Mouse (Mus musculus) embryonic facial prominence, embryonic 12.5 days (tissue): Measurements from ENCODE around the gene B3gnt2. TPM values are rescaled to one million over a fixed set of nuclear protein-coding genes. Genes with fewer than 3 reads are reported as not detected.

Source experiments
- ATAC-seq: fragments of 200-750 bp; cut with Nextera tagmentation; 2 replicates; pipeline ENCODE4 v1.8.0; 2017; ENCODE audit not compliant: insufficient number of reproducible peaks, insufficient read depth, low FRiP score, low TSS enrichment
- H3K27ac ChIP-seq: fragments of 300-500 bp; sonication (generic); 2 replicates; pipeline ENCODE4 v1.5.1; 2016; ENCODE audit warnings: mild to moderate bottlenecking
- H3K27me3 ChIP-seq: fragments of 300-500 bp; sonication (generic); 2 replicates; pipeline ENCODE4 v1.6.1; 2016; ENCODE audit warnings: mild to moderate bottlenecking, moderate library complexity
- H3K36me3 ChIP-seq: fragments of 300-500 bp; sonication (generic); 2 replicates; pipeline ENCODE4 v1.6.1; 2016; ENCODE audit warnings: mild to moderate bottlenecking
- H3K4me1 ChIP-seq: fragments of 300-500 bp; sonication (generic); 2 replicates; pipeline ENCODE4 v1.6.1; 2016
- H3K4me2 ChIP-seq: fragments of 300-500 bp; sonication (generic); replicated peaks from 2 replicates; pipeline ENCODE4 v1.6.1; 2016; ENCODE audit warnings: mild to moderate bottlenecking, moderate library complexity
- H3K4me3 ChIP-seq: fragments of 300-500 bp; sonication (generic); 2 replicates; pipeline ENCODE4 v1.5.1; 2016; ENCODE audit warnings: mild to moderate bottlenecking
- H3K9ac ChIP-seq: fragments of 300-500 bp; sonication (generic); 2 replicates; pipeline ENCODE4 v1.6.1; 2016; ENCODE audit warnings: mild to moderate bottlenecking, moderate library complexity
- H3K9me3 ChIP-seq: fragments of 300-500 bp; sonication (generic); 2 replicates; pipeline ENCODE4 v1.6.1; 2016; ENCODE audit warnings: mild to moderate bottlenecking, moderate library complexity
- WGBS: fragments of 180-500 bp; shearing (Covaris S2); methylation state at CpG from one replicate; pipeline ENCODE4 v1.1.7; 2016; 5-methylcytosine and 5-hydroxymethylcytosine counted together
- polyA plus RNA-seq: library from polyadenylated mRNA; unstranded; fragments of >200 nt; fragmentation: Nextera tagmentation; extraction: Ambion mirVana; gene quantifications from 2 replicates; pipeline ENCODE4 v1.2.1, GENCODE M21; 2016

B3gnt2 gene
- polyA plus RNA-seq, 1 experiment from 2014 or later = 6.4 TPM

DNA sequence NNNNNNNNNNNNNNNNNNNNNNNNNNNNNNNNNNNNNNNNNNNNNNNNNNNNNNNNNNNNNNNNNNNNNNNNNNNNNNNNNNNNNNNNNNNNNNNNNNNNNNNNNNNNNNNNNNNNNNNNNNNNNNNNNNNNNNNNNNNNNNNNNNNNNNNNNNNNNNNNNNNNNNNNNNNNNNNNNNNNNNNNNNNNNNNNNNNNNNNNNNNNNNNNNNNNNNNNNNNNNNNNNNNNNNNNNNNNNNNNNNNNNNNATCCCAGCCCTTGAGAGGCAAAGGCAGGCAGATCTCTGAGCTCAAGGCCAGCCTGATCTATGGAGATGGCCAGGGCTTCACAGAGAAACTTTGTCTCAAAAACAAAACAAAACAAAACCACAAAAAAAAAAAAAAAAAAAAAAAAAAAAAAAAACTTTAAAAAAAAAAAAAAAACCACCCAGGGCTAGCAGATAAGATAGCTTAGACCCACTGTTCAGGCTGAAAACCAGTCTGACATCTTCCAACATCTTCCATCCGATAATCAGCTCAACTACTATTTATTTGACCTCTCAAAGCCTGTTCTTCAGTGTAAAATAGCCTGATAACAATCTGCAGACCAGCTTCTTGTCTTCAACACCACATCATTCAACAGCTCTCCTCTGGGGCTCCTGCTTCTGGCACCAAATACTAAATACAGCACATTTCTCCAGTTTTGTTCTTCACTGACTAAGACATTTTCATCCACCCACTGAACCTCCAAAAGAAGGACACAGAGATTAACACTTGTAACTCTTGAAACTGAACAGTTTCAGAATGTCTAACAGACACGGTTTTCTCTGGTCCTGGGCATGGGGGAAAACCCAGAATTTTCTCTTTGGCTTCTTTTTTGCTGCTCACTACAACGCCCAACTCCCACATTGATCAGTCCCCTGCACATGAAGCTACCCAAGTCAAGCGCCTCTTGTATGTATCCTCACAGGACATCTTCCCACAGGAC lies 15.7 kb downstream of the B3gnt2 start:
- 71% methylated on average over 4 of the region's 4 CpGs for WGBS

DNA sequence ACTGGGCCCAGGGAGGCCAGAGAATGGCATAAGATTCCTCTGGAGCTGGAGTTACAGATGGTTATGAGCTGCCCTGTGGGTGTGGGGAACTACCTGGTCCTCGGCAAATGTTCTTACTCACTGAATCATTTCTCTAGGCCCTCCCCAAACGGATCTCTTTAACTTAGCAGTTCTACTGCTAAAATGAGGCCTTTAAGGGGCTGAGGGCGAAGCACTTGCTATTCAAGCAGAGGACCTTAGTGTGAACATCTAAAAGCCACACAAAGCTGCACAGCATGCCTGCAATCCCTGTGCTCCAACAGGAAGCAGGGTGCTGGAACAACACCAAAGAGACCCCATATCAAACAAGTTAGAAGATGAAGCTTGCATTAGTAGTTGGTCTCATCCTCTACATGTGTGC lies 21.3 kb downstream of the B3gnt2 start:
- no peaks in the 10 kb centered on the region for H3K27me3 ChIP-seq
- H3K4me3 ChIP-seq = no peak overlapping the region
- 79% methylated on average over 3 of the region's 3 CpGs for WGBS
- H3K36me3 ChIP-seq = no peaks in the 10 kb centered on the region
- no peak for ATAC-seq
- no peak overlapping the region for H3K27ac ChIP-seq
- H3K9ac ChIP-seq = no peak overlapping the region
- no peaks in the 10 kb centered on the region for H3K9me3 ChIP-seq
- H3K4me2 ChIP-seq = no peak overlapping the region
- H3K4me1 ChIP-seq = no peaks in the 10 kb centered on the region

More for the DNA sequence above, 15.7 kb downstream of the B3gnt2 start:
- Histone ChIP-seq H3K9ac (no peak overlapping the region), H3K27me3 (no peaks in the 10 kb centered on the region), H3K36me3 (no peaks in the 10 kb centered on the region), H3K27ac (no peak overlapping the region), H3K4me1 (no peaks in the 10 kb centered on the region), H3K4me2 (no peak overlapping the region), H3K9me3 (no peaks in the 10 kb centered on the region), H3K4me3 (no peak overlapping the region)
- ATAC-seq = no peak

DNA sequence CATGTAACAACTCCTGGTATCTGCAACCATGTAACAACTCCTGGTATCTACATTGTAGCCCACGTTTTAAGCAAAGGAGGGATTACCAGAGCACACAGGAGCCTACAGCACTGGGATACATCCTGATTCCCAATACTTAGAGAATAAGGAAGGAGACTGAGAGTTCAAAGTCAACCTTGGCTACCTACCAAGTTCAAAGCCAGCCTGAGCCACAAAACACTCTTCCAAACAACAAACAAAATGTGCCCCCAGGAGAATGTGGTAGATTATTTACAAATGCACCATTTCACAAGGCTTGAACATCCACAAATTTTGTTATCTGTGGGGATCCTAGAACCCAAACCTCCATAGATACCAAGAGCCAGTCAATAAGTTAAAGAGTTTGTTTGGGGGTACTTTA lies 22.4 kb downstream of the B3gnt2 start:
- Histone ChIP-seq H3K27ac (no peak overlapping the region), H3K9me3 (no peaks in the 10 kb centered on the region), H3K4me1 (no peaks in the 10 kb centered on the region), H3K27me3 (no peaks in the 10 kb centered on the region), H3K4me3 (no peak overlapping the region), H3K4me2 (no peak overlapping the region), H3K9ac (no peak overlapping the region), H3K36me3 (no peaks in the 10 kb centered on the region)
- 68% methylated on average over 1 of the region's 1 CpGs for WGBS
- no peak for ATAC-seq

DNA sequence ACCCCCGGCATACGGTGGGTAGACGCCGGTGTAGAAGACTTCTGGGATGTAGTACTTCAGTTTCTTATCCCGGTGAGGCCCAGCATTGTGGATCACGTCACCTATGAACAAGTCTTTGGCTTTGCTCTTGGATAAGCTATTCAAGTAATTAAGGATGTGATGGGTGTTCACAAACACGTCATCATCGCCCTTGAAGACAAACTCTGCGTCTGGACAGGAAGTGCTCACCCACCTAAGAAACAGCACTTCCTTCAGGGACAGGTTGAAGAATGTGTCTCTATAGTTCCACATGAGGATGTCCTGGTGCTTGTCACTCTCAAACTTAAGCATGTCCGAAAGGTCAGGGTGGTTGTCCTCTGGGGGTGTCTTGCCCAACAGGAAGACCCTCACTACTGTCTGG lies 24.5 kb downstream of the B3gnt2 start:
- WGBS = 93% methylated on average over 10 of the region's 10 CpGs
- no peak overlapping the region for H3K9ac ChIP-seq
- ATAC-seq = no peak
- no peak overlapping the region for H3K27ac ChIP-seq
- no peak overlapping the region for H3K4me3 ChIP-seq
- no peaks in the 10 kb centered on the region for H3K4me1 ChIP-seq
- H3K9me3 ChIP-seq = no peaks in the 10 kb centered on the region
- no peaks in the 10 kb centered on the region for H3K36me3 ChIP-seq
- no peak overlapping the region for H3K4me2 ChIP-seq
- no peaks in the 10 kb centered on the region for H3K27me3 ChIP-seq

DNA sequence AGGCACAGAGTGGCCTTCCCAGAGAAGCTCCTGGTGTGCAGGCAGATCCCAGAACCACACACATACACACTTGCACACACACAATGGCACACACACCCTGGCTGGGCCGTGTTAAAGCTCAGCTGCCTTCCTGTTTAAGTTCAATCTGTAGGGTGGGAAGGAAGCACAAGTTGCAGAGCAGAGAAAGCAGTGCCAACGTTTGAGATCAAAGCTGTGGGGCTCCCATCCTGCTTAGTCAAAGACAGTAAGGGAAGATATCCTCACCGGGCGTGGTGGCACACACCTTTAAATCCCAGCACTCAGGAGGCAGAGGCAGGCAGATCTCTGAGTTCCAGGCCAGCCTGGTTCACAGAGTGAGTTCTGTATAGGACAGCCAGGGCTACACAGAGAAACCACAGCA lies 28.2 kb downstream of the B3gnt2 start:
- Histone ChIP-seq H3K4me3 (no peak overlapping the region), H3K9ac (no peak overlapping the region), H3K36me3 (no peaks in the 10 kb centered on the region), H3K27ac (no peak overlapping the region), H3K4me2 (no peak overlapping the region), H3K27me3 (no peaks in the 10 kb centered on the region), H3K9me3 (no peaks in the 10 kb centered on the region), H3K4me1 (no peaks in the 10 kb centered on the region)
- WGBS = 88% methylated on average over 4 of the region's 4 CpGs
- ATAC-seq = no peak

DNA sequence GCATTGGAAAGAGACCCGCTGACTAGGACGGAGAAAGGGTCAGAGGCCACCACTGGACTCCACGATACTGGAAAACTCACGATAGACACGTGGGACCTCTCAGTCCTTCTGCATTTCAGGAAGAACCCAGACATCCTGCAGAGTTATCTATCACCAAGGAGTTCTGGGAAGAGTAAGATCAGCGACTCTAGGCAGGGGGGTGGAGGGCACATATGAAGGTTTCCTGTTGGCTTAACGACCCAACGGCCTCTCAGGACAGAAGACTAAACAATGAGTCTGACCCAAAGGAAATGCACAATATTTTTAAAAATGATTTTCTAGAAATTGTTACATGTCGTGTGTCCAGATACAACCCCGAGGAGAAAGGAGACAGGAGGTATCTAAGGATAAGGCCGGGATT lies 28.8 kb downstream of the B3gnt2 start:
- Histone ChIP-seq H3K27me3 (no peaks in the 10 kb centered on the region), H3K27ac (no peak overlapping the region), H3K4me3 (no peak overlapping the region), H3K4me1 (no peaks in the 10 kb centered on the region), H3K9ac (no peak overlapping the region), H3K36me3 (no peaks in the 10 kb centered on the region), H3K4me2 (no peak overlapping the region), H3K9me3 (no peaks in the 10 kb centered on the region)
- 87% methylated on average over 11 of the region's 11 CpGs for WGBS
- ATAC-seq = no peak

DNA sequence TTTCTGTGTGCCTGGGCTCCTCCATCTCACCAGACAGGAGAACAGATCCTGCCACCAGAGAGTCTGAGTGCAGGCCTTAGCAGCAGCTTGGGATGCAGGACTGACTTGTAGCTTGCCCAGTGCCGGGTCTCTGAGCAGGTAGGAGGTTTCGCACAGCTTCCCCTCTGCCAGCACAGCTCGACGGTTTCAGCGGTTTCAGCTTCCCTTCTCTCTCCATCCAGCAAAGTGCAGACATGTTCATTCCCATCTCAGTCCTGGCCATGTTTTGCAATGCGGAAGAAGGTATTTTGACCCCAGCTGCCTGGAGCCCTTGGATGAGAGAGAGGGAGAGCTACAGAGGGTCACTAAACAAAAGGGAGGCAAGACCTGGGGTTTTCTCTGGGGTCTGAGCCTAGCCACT lies 30.1 kb downstream of the B3gnt2 start:
- Histone ChIP-seq H3K4me3 (no peak overlapping the region), H3K9me3 (no peaks in the 10 kb centered on the region), H3K27ac (no peak overlapping the region), H3K4me1 (no peaks in the 10 kb centered on the region), H3K36me3 (no peaks in the 10 kb centered on the region), H3K4me2 (no peak overlapping the region), H3K9ac (no peak overlapping the region), H3K27me3 (no peaks in the 10 kb centered on the region)
- WGBS = 73% methylated on average over 6 of the region's 6 CpGs
- no peak for ATAC-seq

DNA sequence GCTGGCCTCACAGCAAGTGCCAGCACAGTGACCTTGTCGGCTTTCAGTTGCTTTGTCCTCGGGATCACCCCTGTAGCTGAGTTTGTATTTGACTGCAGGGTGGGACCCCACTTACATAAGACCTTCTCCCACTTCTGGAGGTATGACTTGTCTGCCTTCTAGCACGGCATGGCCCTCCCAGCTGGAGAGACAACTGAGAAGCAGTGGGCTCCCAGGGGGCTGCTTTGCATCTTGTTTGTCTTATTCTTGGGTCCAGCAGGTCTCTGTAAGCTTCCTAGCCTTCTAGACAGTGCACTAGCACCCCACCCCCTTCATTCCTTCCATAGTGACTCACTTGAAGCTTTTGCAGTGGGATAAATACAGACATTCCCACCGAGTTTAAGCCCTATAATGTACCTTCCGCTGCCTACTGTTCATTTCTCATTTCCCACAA lies 30.6 kb downstream of the B3gnt2 start:
- H3K9ac ChIP-seq = no peak overlapping the region
- WGBS = 62% methylated on average over 5 of the region's 5 CpGs
- H3K4me2 ChIP-seq = no peak overlapping the region
- no peaks in the 10 kb centered on the region for H3K9me3 ChIP-seq
- H3K4me1 ChIP-seq = no peaks in the 10 kb centered on the region
- H3K27me3 ChIP-seq = no peaks in the 10 kb centered on the region
- no peak for ATAC-seq
- H3K27ac ChIP-seq = no peak overlapping the region
- H3K36me3 ChIP-seq = no peaks in the 10 kb centered on the region
- H3K4me3 ChIP-seq = no peak overlapping the region

DNA sequence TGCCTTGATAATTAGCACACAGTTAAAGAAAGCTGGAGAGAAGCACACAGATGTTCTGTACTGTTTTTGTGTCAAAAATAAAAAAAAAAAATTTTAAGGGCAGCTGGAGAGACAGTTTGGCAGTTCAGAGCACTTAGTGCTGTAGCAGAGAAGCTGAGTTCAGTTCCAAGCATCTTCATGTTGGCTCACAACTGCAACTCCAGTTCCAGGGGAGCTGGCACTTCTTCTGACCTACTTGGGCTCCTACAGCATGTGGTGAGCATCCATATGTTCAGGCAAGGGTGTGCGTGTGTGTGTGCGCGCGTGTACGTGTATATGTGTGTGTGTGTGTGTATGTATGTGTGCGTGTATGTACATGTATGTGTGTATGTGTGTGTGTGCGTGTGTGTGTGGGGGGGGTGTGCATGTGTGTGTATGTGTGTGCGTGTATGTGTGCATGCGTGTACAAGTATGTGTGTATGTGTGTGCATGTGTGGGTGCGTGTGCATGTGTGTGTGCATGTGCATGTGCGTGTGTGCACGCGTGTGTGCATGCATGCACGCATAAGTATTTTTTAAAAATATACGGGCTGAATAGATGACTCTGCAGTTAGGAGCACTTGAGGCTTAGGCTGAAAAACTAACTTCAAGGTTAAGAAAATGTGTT lies 31.7 kb downstream of the B3gnt2 start:
- Histone ChIP-seq H3K9me3 (no peaks in the 10 kb centered on the region), H3K36me3 (no peaks in the 10 kb centered on the region), H3K27ac (no peak overlapping the region), H3K27me3 (no peaks in the 10 kb centered on the region), H3K4me1 (no peaks in the 10 kb centered on the region), H3K4me3 (no peak overlapping the region), H3K9ac (no peak overlapping the region), H3K4me2 (no peak overlapping the region)
- ATAC-seq = no peak
- 96% methylated on average over 15 of the region's 15 CpGs for WGBS

DNA sequence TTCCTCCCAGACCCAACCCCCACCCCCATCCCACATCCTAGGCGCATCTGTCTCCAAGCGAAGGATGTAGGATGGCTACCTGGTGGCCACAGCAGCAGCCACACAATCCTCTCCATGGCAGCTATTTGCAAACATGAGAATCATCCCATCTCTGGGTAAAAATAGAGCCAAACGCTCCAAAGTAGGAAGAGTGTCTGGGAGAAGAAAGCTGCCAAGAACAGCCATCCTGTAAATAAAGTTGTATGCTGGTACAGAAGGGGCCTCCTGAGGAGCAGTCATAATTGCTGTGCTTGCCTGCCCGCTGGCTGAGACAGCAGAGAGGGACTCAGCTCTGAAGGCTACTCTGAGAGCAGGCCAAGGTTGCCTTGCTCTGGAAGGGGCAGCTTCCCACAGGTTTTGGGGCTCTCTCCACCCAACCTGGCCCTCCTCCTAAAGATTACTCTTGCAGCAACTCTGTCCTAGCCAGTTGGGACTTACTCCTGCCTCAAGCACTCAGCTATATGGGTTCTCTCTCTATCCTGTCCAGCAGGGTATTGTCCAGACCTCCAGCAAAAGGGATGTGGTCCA lies 33.2 kb downstream of the B3gnt2 start:
- Histone ChIP-seq H3K4me2 (no peak overlapping the region), H3K4me3 (no peak overlapping the region), H3K9ac (no peak overlapping the region), H3K27me3 (no peaks in the 10 kb centered on the region), H3K4me1 (no peaks in the 10 kb centered on the region), H3K9me3 (no peaks in the 10 kb centered on the region), H3K36me3 (no peaks in the 10 kb centered on the region), H3K27ac (no peak overlapping the region)
- ATAC-seq = no peak
- 85% methylated on average over 4 of the region's 4 CpGs for WGBS

DNA sequence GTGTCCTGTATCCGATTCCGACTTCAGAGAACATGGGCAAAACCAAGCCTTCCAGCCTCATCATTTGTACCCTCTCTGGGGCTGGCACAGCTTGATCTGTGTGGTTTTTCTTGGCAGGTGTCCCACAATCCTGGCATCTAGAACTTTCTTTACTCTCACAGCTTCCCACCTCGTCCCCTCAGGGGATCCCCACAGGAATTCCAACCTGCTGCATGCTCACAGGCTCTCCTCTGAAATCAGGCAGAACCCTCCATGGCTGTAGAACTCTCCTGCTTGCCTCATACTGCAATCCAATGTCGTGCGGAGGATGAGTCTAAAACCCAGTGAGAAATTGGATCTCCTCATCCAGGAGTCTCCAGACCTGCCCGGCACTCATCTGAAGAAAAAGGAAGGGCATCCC lies 34.1 kb downstream of the B3gnt2 start:
- Histone ChIP-seq H3K4me1 (no peaks in the 10 kb centered on the region), H3K27me3 (no peaks in the 10 kb centered on the region), H3K4me2 (no peak overlapping the region), H3K9me3 (no peaks in the 10 kb centered on the region), H3K36me3 (no peaks in the 10 kb centered on the region), H3K27ac (no peak overlapping the region), H3K4me3 (no peak overlapping the region), H3K9ac (no peak overlapping the region)
- ATAC-seq = no peak
- WGBS = 92% methylated on average over 6 of the region's 6 CpGs

DNA sequence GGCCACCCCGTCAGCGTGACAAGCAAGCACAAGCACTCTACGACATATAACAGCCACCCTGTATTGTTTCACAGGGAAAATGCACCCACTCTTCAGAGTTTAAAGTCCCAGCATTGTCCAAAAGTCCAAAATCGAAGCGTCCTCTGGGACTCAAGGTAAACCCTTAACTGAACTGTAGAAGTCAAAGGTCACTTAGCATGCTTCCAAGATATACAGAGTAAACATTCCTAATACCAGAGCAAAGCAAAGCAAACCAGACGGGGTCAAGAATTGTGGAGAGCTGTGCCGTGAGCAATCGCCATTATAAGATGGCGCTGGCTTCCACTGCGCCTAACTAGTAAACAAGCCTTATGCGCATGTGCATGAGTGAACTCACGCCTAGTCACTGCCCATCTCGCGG lies 34.7 kb downstream of the B3gnt2 start:
- Histone ChIP-seq H3K9ac (no peak overlapping the region), H3K4me3 (no peak overlapping the region), H3K36me3 (no peaks in the 10 kb centered on the region), H3K4me1 (no peaks in the 10 kb centered on the region), H3K27me3 (no peaks in the 10 kb centered on the region), H3K27ac (no peak overlapping the region), H3K9me3 (no peaks in the 10 kb centered on the region), H3K4me2 (no peak overlapping the region)
- 90% methylated on average over 14 of the region's 14 CpGs for WGBS
- ATAC-seq = no peak
